Mouse (Mus musculus) liver, adult (tissue): ENCODE results near the gene Myom1.

ENCODE experiments used
- GATA4 ChIP-seq: IDR thresholded peaks from 2 replicates; pipeline ENCODE4 v1.6.1; 2014; ENCODE audit warnings: mild to moderate bottlenecking, low read length; ENCODE audit not compliant: insufficient replicate concordance

Gene Myom1

DNA sequence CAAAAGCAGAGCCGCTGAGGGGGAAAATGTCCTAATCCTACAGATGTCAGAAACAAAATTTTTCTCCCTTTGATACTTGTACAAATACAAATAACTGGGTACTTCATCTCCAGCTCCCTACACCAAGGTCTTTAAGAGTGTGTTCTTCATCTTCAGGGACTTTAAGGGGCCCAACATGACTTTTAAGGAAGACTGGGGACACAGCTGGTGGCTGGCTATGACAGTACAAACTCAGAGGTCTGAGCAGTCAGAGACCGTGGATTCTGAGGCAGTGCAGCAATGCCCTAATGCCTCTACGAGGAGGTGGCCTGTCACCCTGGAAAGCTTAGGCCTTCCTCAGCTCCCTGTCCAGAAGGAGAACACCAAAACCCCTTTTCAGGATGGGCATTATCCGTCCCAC, 679 bp downstream of the Myom1 start:
- no peak for TF ChIP-seq GATA4

DNA sequence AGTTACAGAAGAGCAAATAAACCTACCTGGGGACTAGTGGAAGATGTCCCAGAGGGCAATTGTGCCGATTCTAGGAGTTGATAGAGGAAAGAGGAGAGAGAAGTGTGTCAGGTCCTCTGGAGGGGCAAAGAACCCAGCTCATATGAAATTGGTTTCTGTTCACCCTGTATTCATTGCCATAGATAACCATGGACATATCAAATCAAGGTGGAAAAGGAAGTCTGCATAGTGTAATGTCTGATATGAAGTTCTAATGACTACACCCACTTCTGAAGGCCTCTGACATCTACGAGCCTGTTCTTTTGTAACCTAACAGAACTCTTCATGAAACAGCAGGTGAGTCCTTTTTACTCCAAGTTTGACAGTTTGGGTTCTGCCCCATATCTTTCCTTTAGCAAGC, 1.3 kb downstream of the Myom1 start:
- TF ChIP-seq GATA4: no peak

DNA sequence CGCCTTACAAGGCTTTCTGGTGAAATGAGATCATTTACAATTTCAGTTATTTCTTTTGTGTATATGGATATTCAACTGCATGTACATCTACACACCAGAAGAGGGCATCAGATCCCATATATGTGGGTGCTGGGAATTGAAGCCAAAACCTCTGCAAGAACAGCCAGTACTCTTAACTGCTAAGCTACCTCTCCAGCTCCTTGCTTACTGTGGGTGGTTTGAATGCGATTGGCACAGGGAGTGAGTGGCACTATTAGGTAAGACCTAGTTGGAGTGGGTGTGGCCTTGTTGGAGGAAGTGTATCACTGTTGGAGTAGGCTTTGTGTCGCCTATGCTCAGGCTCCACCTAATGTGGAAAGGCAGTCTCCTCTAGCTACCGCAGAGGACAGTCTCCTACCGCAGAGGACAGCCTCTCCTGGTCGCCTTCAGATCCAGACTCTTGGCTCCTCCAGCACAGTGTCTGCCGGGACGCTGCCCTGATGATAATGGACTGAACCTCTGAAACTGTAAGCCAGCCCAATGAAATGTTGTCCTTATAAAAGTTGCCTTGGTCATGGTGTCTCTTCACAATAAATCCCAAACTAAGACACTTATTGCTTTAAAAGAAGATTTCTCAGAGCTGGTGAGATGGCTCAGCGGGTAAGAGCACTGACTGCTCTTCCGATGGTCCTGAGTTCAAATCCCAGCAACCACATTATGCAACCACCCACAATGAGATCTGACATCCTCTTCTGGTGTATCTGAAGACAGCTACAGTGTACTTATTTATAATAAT, 1.9 kb downstream of the Myom1 start:
- TF ChIP-seq GATA4: no peak

DNA sequence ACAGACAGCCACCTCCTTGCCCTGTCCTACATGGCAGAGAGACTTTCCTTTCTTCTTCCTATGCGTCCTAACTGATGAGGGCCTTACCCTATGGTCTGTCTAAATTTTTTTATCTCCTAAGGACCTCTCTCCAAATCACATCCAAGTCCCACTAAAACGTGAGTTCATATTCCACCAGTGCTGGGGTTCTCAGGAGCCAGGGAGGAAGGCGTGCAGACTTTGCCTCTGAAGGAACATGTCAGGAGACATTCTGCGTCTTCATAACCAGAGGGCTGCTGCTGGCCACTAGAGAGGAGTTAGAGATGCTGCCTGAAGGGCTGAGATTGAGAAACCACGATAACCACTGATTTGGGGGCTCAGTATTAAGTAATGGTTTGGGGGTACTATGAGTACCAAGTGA, 4.5 kb downstream of the Myom1 start:
- TF ChIP-seq GATA4: no peak

DNA sequence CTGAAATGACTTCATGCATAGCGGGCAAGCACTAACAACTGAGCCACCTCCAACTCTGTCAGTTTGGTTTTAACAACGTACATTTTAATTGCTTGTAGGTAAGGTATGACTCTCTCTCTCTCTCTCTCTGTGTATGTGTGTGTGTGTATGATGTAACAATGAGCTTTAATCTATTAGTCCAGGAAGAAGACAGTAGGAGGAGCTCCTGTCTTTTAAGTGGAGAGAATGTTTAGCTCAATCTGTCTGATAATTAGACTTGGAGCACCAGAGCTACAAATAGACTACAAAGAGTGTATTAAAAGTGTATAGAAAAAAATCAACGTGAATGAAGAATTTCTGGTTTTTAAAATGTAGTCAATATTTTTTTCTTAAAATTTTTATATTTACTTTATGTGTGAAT, 6.2 kb downstream of the Myom1 start:
- TF ChIP-seq GATA4: no peak

DNA sequence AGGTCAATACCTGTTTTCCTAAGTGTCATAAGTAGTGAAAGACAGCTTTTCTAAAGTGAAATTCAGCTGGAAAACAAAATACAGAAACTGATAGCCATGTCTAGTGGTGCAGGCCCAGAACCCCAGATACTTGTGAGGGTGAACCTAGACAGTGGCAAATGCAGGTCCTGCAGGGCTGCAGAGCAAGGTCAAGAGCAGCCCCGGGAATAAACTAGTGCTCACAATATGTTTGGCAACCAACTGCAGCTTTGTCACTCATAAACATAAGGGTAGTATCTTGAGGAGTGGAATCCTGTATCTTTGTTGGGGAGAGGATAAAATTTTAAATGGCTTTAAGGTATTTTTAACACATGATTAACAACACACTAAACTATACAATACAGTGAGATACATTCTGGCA, 7.3 kb downstream of the Myom1 start:
- no peak for TF ChIP-seq GATA4

DNA sequence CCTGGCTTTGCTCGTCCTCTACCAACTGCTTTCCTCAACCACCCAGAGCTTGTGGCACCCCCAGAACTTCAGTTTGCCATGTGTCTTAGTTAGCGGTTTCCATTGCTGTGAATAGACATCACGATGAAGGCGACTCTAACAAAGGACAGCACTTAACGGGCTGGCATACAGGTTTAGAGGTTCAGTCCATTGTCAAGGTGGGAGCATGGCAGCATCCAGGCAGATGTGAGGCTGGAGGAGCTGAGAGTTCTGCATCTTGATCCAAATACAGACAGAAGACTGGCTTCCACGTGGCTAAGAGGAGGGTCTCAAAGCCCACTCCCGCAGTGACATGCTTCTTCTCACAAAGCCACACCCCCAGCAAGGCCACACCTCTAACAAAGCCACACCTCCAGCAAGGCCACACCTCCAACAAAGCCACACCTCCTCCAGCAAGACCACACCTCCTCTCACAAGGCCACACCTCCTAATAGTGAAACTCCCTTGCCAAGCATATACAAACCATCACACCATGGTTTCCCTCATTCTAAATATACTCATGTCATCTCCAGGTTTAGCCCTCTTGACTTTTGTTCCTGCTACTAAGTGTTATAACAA, 8.3 kb downstream of the Myom1 start:
- TF ChIP-seq GATA4: no peak

DNA sequence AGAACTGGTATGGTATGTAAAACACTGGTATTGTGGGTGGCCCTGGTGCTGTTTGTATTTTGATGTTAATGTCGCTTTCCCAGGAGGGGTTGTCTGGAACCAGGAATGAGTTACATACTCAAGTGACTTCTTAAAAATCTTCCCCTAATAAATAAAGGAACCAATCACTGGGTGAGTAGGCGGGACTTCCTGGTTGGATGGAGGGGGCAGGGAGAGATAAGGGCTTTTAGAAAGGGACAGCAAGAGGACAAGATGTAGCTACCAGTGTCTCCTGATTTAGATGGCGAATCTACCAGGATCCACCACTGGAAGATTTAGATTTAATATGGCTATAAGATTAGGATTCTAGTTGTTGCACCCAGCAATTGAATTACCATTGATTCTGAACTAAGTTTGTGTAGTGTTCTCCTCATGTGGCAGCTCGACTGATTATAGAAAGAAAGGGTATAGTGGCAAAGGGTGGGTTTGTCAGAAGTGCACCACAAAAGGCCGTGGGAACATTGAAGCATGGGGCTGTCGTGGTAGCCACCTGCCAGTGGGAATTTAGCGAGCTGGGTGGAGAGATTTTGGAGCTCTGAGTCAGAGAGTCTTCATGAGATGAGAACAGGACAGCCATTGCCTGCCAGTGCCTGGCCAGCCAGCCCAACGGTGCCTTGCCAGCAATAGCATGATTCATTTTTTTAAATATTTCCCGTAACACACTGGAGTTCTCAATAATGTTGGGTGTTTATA, 9.7 kb downstream of the Myom1 start:
- TF ChIP-seq GATA4: no peak

DNA sequence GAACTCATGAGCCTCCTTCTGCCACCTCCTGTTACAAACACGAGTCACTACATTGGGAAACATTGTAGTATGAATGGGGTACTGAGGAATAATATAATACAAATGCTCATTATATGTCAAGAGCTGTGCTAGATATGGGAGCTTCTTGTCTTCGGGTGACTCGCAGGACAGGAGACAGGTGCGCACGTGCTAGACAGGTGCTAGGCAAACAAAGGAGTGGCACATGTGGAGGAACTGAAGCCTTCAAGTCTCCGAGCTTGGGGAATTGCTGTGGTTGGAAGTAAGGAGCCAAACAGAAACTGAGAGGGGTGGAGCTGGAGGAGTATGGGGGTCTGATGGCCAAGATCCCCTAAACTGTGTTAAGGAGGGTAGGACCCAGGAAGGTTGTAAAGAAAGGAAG, 10.7 kb downstream of the Myom1 start:
- no peak for TF ChIP-seq GATA4

DNA sequence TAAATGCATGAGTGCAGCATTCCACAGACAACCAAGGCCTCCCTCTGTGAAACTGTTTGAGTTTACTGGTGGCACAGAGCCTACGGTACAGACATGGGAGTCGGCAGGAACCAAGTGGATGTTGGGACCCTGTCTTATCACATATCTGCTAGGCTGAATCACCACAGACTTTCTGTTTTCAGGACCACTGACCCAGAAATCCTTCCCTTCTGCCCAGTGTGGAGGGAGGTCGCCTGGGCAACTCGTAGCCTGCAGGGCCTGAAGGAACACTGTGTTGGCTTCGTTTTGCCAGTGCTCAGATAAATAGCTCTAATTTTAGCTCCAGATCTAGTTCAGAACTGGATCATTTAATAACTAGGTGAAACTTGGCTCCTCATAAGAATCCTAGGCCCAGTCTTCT, 12.5 kb downstream of the Myom1 start:
- no peak for TF ChIP-seq GATA4

DNA sequence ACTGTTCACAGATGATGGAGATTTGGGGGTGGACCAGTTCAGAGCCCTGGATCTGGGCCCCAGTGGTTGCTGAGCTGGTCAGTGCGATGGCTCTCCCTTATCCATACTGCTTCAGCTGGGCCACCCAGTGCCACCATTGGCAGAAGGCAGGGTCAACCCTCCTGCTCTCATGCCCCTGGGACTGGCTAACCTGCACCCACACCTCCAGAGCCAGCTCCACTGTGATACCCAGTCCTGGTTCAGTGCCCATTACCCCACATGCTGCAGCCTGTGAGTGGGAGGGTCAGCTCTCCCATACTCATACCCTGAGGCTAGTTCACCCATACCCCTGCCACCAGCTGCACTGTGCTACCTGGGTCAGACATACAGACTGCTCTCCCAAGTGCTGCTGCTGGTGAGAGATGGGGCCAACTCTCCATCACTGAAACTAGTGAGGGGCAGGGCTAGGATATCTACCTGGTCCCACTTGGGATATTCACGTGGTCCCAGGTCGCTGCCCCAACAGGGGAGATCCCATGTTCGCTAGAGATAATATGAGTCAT, 15.1 kb downstream of the Myom1 start:
- no peak for TF ChIP-seq GATA4

DNA sequence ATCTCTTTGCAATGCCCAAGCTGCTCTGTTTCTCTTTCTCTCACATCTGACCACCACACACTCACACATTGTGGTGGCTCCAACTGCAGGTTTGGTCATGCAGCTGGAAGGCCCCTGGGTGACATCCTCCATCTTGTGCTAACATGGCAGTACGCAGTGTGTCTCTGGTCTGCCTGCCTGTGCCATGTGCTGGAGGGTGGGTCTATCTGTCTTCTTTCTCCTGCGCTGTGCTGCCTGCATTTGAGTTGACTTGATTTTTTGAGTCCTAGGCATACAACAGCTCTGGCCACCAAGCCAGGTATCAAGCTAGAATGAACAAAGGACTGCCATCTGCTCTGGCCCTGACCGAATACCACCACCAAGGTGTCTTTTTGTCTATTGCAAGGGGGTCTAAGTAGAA, 15.7 kb downstream of the Myom1 start:
- no peak for TF ChIP-seq GATA4

DNA sequence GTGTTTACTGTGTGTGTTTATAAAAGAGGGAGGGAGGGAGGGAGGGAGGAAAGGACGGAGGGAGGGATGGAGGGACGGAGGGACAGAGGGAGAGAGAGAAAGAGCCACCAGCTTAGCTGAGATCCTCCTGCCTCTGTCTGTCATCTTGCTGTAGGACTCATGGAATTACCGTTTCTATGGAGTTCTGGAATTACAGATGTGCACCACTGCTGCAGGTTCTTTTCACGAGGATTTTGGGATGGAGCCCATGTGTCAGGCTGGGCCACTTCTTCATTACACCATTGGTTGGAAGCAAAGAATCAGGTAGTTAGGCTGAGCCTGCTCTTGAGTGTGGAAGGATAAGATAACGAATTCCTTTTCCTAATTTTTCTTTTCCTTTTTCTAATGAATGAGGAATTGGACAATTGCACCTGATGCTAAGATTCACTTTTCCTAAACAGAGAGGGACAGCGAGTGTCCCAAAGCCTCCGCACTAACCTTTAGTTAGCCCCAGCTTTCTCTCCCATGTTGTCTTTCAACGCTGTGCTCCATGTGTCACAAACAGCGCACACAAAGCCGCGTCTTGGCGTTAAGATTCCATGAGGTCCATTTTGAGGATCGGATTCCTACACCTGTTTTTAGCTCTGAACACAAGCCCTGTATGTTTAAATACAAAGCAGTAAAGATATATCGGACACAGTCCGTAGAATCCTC, 16.3 kb downstream of the Myom1 start:
- TF ChIP-seq GATA4: no peak

DNA sequence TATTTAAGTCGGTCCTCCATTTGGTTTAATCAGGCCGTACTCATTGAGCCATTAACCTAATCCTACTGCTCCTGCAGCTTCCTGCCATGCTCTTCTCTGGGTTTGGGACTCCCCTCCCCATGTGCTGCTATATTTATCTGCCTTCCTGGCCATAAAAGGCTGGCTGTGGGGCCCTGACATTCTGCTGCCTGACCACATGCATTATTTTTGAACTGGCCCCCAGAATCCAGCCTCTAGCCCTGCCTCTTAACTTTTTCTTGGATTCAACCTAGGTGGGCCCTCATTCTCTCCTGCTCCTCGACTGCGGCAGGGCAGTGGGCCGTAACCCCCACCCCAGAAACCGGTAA, 16.8 kb downstream of the Myom1 start:
- no peak for TF ChIP-seq GATA4

DNA sequence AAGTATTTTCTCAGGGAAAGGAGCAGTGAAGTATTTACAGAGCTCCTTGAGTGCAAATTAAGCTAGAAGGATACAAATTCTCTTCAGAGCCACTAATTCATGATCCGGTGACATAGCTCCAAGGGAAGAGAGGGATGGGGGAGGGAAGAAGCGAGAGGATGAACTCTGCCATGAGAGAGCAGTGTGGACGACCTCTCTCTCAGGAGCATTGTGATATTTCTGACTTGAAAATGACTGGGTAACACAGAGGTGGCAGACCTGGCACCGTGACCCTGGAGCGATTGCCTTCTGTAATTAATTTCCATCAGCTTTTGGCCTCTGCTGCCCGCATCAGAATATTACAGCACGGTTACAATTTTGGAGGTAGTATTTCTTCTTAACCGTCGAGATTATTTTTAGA, 17.4 kb downstream of the Myom1 start:
- no peak for TF ChIP-seq GATA4

DNA sequence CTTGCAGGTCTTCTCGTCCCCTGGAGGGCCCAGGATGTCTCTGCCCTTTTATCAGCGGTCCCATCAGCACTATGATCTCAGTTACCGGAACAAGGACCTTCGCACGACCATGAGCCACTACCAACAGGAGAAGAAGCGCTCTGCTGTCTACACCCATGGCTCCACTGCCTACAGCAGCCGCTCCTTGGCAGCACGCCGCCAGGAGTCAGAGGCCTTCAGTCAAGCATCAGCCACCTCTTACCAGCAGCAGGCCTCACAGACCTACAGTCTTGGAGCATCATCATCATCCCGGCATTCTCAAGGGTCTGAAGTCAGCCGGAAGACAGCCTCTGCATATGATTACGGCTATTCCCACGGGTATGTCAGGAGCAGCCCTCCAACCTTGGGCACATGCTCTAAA, 20.4 kb downstream of the Myom1 start:
- TF ChIP-seq GATA4: no peak
